21 mouse cellular contexts compared by ENCODE assay signal in genomic region chr2:156298458-156298857, GRCm38 (mm10). TPM values are rescaled to one million over a fixed set of nuclear protein-coding genes. Genes with fewer than 3 reads are reported as not detected.
A peak's percentile ranks its signal among the peaks of the same experiment; 100 is the strongest.
DNase-seq lines count a peak whose midpoint lies in the region; ATAC-seq and TF ChIP-seq lines count a peak whose summit lies in the region.
"Had no signal": no experiment of that assay in that cellular context is flagged by ENCODE, and none has a peak within 500 bp of the region (broad histone marks: within the 10 kb centered on the region; RNA-seq: fewer than 3 reads in every experiment).

No protein-coding gene starts in this region.

- no peak for TF ChIP-seq CTCF in spleen, adult 2 months (IDR thresholded peaks at IDR 0.05; ENCODE audit: extremely low read depth, insufficient read depth, insufficient read length, insufficient replicate concordance)

- 0 out of 2 replicates have a peak overlapping the region, but pooled peaks have one; percentile 10 for H3K27ac ChIP-seq in heart, embryonic 12.5 days (ENCODE audit: poor library complexity, severe bottlenecking)
- peak overlapping the region; percentile 3; the same call in 1 of the 2 replicates for H3K27ac ChIP-seq in spleen, adult 2 months (ENCODE audit: insufficient read depth, low read length)
- no peak overlapping the region for H3K27ac ChIP-seq in midbrain, embryonic 11.5 days (ENCODE audit: low read depth, low read length)
- H3K27ac ChIP-seq: embryonic facial prominence, embryonic 10.5 days; hindbrain, embryonic 12.5 days; limb, embryonic 12.5 days; liver, embryonic 15.5 days; midbrain, embryonic 15.5 days had no signal

- no peak overlapping the region for H3K4me3 ChIP-seq in heart, embryonic 12.5 days
- H3K4me3 ChIP-seq in spleen, adult 2 months (ENCODE audit: extremely low read depth, insufficient read depth, insufficient read length), result no peak overlapping the region
- no peak overlapping the region for H3K4me3 ChIP-seq in midbrain, embryonic 11.5 days (ENCODE audit: low read depth, low read length)
- H3K4me3 ChIP-seq: embryonic facial prominence, embryonic 10.5 days; gastrocnemius, adult 2 months; hindbrain, embryonic 12.5 days; limb, embryonic 12.5 days; liver, embryonic 15.5 days; midbrain, embryonic 15.5 days had no signal

- H3K9me3 ChIP-seq in heart, embryonic 12.5 days (replicated peaks), result no peaks in the 10 kb centered on the region
- H3K9me3 ChIP-seq in midbrain, embryonic 11.5 days (ENCODE audit: control insufficient read depth, low read length), result no peaks in the 10 kb centered on the region
- H3K9me3 ChIP-seq: embryonic facial prominence, embryonic 10.5 days; hindbrain, embryonic 12.5 days; limb, embryonic 12.5 days; liver, embryonic 15.5 days; midbrain, embryonic 15.5 days had no signal

- DNase-seq in heart, postnatal 36 days, result no peak
- DNase-seq in layer of hippocampus, postnatal 36 days, result peak; percentile 23 to 32
- no peak for DNase-seq in layer of hippocampus, postnatal 25 days (ENCODE audit: extremely low spot score in 1 of 2, low spot score in 1 of 2)
- DNase-seq in spleen, adult 2 months (ENCODE audit: low read depth in 1 of 2, low spot score in 2 of 2), result no peak
- DNase-seq in spleen, postnatal 10 days (ENCODE audit: low spot score in 2 of 2), result no peak
- no peak for DNase-seq in midbrain, embryonic 11.5 days (ENCODE audit: low spot score, missing footprints)
- DNase-seq: adrenal gland, adult 8-10 months; cerebellum, adult 11-12 months; cerebellum, postnatal 25 days; gastrocnemius, adult 2 months; kidney, adult 18-20 months; kidney, postnatal 36 days; lung, postnatal 10 days; thymus, postnatal 36 days had no signal

- peaks cover 16% of the 10 kb centered on the region for H3K4me1 ChIP-seq in heart, embryonic 12.5 days (replicated peaks)
- H3K4me1 ChIP-seq in spleen, adult 2 months (ENCODE audit: control insufficient read depth, insufficient read depth, insufficient read length), result peaks cover 23% of the 10 kb centered on the region
- H3K4me1 ChIP-seq in midbrain, embryonic 11.5 days (ENCODE audit: control insufficient read depth, insufficient read depth, low read length), result no peaks in the 10 kb centered on the region
- H3K4me1 ChIP-seq: embryonic facial prominence, embryonic 10.5 days; hindbrain, embryonic 12.5 days; limb, embryonic 12.5 days; midbrain, embryonic 15.5 days had no signal

- 78% methylated on average over 7 of the region's 7 CpGs for WGBS in heart, embryonic 12.5 days
- WGBS in spleen, adult 2 months, result 75% methylated on average over 7 of the region's 7 CpGs
- 89% methylated on average over 7 of the region's 7 CpGs for WGBS in midbrain, embryonic 11.5 days

- intact Hi-C loops in heart, postnatal 36 days (cut with DNase I), result no loop called here

- H3K27me3 ChIP-seq in heart, embryonic 12.5 days (replicated peaks), result no peaks in the 10 kb centered on the region
- no peaks in the 10 kb centered on the region for H3K27me3 ChIP-seq in spleen, adult 2 months (ENCODE audit: control insufficient read depth, insufficient read depth, low read length)
- H3K27me3 ChIP-seq in midbrain, embryonic 11.5 days (ENCODE audit: control insufficient read depth, insufficient read depth, low read length), result no peaks in the 10 kb centered on the region
- H3K27me3 ChIP-seq: hindbrain, embryonic 12.5 days; limb, embryonic 12.5 days; liver, embryonic 15.5 days; midbrain, embryonic 15.5 days had no signal

- ATAC-seq in heart, embryonic 12.5 days (ENCODE audit: insufficient number of reproducible peaks, low FRiP score), result no peak
- ATAC-seq in midbrain, embryonic 11.5 days (ENCODE audit: low FRiP score), result no peak
- ATAC-seq: forebrain, embryonic 14.5 days; midbrain, embryonic 15.5 days had no signal

- peaks cover 75% of the 10 kb centered on the region for H3K36me3 ChIP-seq in heart, embryonic 12.5 days
- H3K36me3 ChIP-seq in spleen, adult 2 months (ENCODE audit: control insufficient read depth, insufficient read depth, low read length), result peaks cover 9% of the 10 kb centered on the region; the same call in 1 of the 2 replicates
- H3K36me3 ChIP-seq in midbrain, embryonic 11.5 days (ENCODE audit: control insufficient read depth, insufficient read depth, low read length), result peaks cover 16% of the 10 kb centered on the region

- no peak overlapping the region for H3K9ac ChIP-seq in heart, embryonic 12.5 days
- H3K9ac ChIP-seq in midbrain, embryonic 11.5 days (ENCODE audit: low read length), result no peak overlapping the region
- H3K9ac ChIP-seq: hindbrain, embryonic 12.5 days; limb, embryonic 12.5 days; liver, embryonic 15.5 days; midbrain, embryonic 15.5 days had no signal

- no peak for TF ChIP-seq POLR2A in spleen, adult 2 months (IDR thresholded peaks at IDR 0.05; ENCODE audit: low read depth, low read length)

- H3K4me2 ChIP-seq in heart, embryonic 12.5 days, result no peak overlapping the region
- no peak overlapping the region for H3K4me2 ChIP-seq in midbrain, embryonic 11.5 days
- H3K4me2 ChIP-seq: hindbrain, embryonic 12.5 days; limb, embryonic 12.5 days; liver, embryonic 15.5 days; midbrain, embryonic 15.5 days had no signal

RNA-seq across cellular contexts. Expression of gene Cnbd2, which starts 13.6 kb away (rescaled TPM):
- polyA plus RNA-seq in heart, embryonic 12.5 days (2016; fragmentation: Nextera tagmentation; extraction: Ambion mirVana), result 2.9 and 3.3 TPM in 2 replicates
- 1 to 10 TPM in 1 of 2 experiments, under 1 TPM in 1; 0.98 to 1.1 TPM for total RNA-seq in heart, postnatal 36 days (2021)
- total RNA-seq in layer of hippocampus, postnatal 36 days (2021), result 1 to 10 TPM; 3.9 to 5.7 TPM
- 1 to 10 TPM; 4.3 to 4.6 TPM for total RNA-seq in layer of hippocampus, postnatal 25 days (2021)
- polyA plus RNA-seq in spleen, adult 2 months (2012; rRNA removed), result 2.0 and 2.2 TPM in 2 replicates
- polyA plus RNA-seq in midbrain, embryonic 11.5 days (2014; fragmentation: Nextera tagmentation; extraction: Ambion mirVana), result 3.3 and 4.2 TPM in 2 replicates

RNA-seq across cellular contexts. Expression of gene Scand1, which starts 14.0 kb away (rescaled TPM):
- 77.2 and 79.9 TPM in 2 replicates for polyA plus RNA-seq in heart, embryonic 12.5 days (2016; fragmentation: Nextera tagmentation; extraction: Ambion mirVana)
- total RNA-seq in heart, postnatal 36 days (2021), result 10 to 100 TPM; 83.0 to 88.0 TPM
- total RNA-seq in layer of hippocampus, postnatal 36 days (2021), result 10 to 100 TPM; 89.5 to 94.7 TPM
- total RNA-seq in layer of hippocampus, postnatal 25 days (2021), result 100 to 1,000 TPM in 1 of 2 experiments, 10 to 100 TPM in 1; 99.6 to 114 TPM
- polyA plus RNA-seq in spleen, adult 2 months (2012; rRNA removed), result 167 and 366 TPM in 2 replicates
- 85.3 and 93.4 TPM in 2 replicates for polyA plus RNA-seq in midbrain, embryonic 11.5 days (2014; fragmentation: Nextera tagmentation; extraction: Ambion mirVana)

Comparison
In these comparisons a context has a peak if more than half of its experiments do, and no peak if none do; other contexts are left out.
1. DNase-seq: peak in layer of hippocampus, postnatal 36 days (2 of 2); none in heart, postnatal 36 days (0 of 2), layer of hippocampus, postnatal 25 days (0 of 2), spleen, adult 2 months (0 of 2), spleen, postnatal 10 days (0 of 2) and midbrain, embryonic 11.5 days (single experiment).